Mouse (Mus musculus): ENCODE results near the gene Padi2.

The Padi2 gene

GRCm38 (mm10) chr4:140959128-140959679 is 53.1 kb downstream of the Padi2 start:
- DNase-seq (ENCODE audit: low read depth, low spot score): no peak

- no peak for DNase-seq (ENCODE audit: low read depth, low spot score)
These were observed 53.8 kb downstream of the Padi2 start for GRCm38 (mm10) chr4:140959715-140960479.

- peak; percentile 96 for DNase-seq (ENCODE audit: low read depth, low spot score)
These were observed 54.8 kb downstream of the Padi2 start, which contains the start of gene Sdhb for GRCm38 (mm10) chr4:140960781-140961466. TSS of gene Sdhb (plus strand) at chr4:140961203.

GRCm38 (mm10) chr4:140961467-140962206 is 55.5 kb downstream of the Padi2 start:
- no peak for DNase-seq (ENCODE audit: low read depth, low spot score)

- no peak for DNase-seq (ENCODE audit: low read depth, low spot score)
These were observed 56.2 kb downstream of the Padi2 start for GRCm38 (mm10) chr4:140962207-140962909.

GRCm38 (mm10) chr4:140962950-140963349 is 56.8 kb downstream of the Padi2 start:
- peak; percentile 20 for DNase-seq (ENCODE audit: low read depth, low spot score)

- DNase-seq (ENCODE audit: low read depth, low spot score): no peak
These were observed 57.9 kb downstream of the Padi2 start for GRCm38 (mm10) chr4:140963941-140964597.

- peak; percentile 86 for DNase-seq (ENCODE audit: low read depth, low spot score)
These were observed 58.5 kb downstream of the Padi2 start for GRCm38 (mm10) chr4:140964620-140965019.

- DNase-seq (ENCODE audit: low read depth, low spot score): no peak
These were observed 61.4 kb downstream of the Padi2 start for GRCm38 (mm10) chr4:140967386-140968159.

GRCm38 (mm10) chr4:140971691-140972090 is 65.5 kb downstream of the Padi2 start:
- no peak for DNase-seq (ENCODE audit: low read depth, low spot score)

GRCm38 (mm10) chr4:140974408-140974807 is 68.3 kb downstream of the Padi2 start:
- no peak for DNase-seq (ENCODE audit: low read depth, low spot score)

- no peak for DNase-seq (ENCODE audit: low read depth, low spot score)
These were observed 69.2 kb downstream of the Padi2 start for GRCm38 (mm10) chr4:140975356-140975755.

- DNase-seq (ENCODE audit: low read depth, low spot score): no peak
These were observed 71.1 kb downstream of the Padi2 start for GRCm38 (mm10) chr4:140977278-140977677.

- peak; percentile 50 for DNase-seq (ENCODE audit: low read depth, low spot score)
These were observed 71.9 kb downstream of the Padi2 start for GRCm38 (mm10) chr4:140977886-140978692.

GRCm38 (mm10) chr4:140981605-140982004 is 75.5 kb downstream of the Padi2 start:
- peak; percentile 42 for DNase-seq (ENCODE audit: low read depth, low spot score)

- no peak for DNase-seq (ENCODE audit: low read depth, low spot score)
These were observed 76.7 kb downstream of the Padi2 start for GRCm38 (mm10) chr4:140982808-140983207.

GRCm38 (mm10) chr4:140983442-140983841 is 77.3 kb downstream of the Padi2 start:
- peak; percentile 67 for DNase-seq (ENCODE audit: low read depth, low spot score)

- no peak for DNase-seq (ENCODE audit: low read depth, low spot score)
These were observed 78.4 kb downstream of the Padi2 start for GRCm38 (mm10) chr4:140984544-140984943.

All from CD4-positive, CD25-positive, alpha-beta regulatory T cell, adult 2 months (primary cell).